Mouse (Mus musculus): ENCODE data around the gene Dazl.

Gene Dazl

GRCm38 (mm10) chr17:50293241-50293731, at the start of gene Dazl:
TSS of gene Dazl (minus strand) at chr17:50293636.
- DNase-seq = no peak

GRCm38 (mm10) chr17:50341850-50342544, 48.6 kb upstream of the Dazl start:
- DNase-seq = no peak

GRCm38 (mm10) chr17:50338901-50339300, 45.5 kb upstream of the Dazl start:
- no peak for DNase-seq

GRCm38 (mm10) chr17:50335776-50336175, 42.3 kb upstream of the Dazl start:
- no peak for DNase-seq

GRCm38 (mm10) chr17:50334694-50335093, 41.3 kb upstream of the Dazl start:
- no peak for DNase-seq

- DNase-seq = no peak
Observed at GRCm38 (mm10) chr17:50332012-50332300, 38.5 kb upstream of the Dazl start.

GRCm38 (mm10) chr17:50331171-50332011, 38.0 kb upstream of the Dazl start:
- DNase-seq = no peak

- no peak for DNase-seq
Observed at GRCm38 (mm10) chr17:50330245-50330644, 36.8 kb upstream of the Dazl start.

GRCm38 (mm10) chr17:50324658-50325057, 31.2 kb upstream of the Dazl start:
- no peak for DNase-seq

- no peak for DNase-seq
Observed at GRCm38 (mm10) chr17:50318810-50319209, 25.4 kb upstream of the Dazl start.

- DNase-seq = peak; percentile 45
Observed at GRCm38 (mm10) chr17:50316216-50317150, 23.0 kb upstream of the Dazl start.

GRCm38 (mm10) chr17:50310148-50310802, 16.8 kb upstream of the Dazl start:
- DNase-seq = no peak

GRCm38 (mm10) chr17:50309512-50310072, 16.2 kb upstream of the Dazl start:
- DNase-seq = no peak

- no peak for DNase-seq
Observed at GRCm38 (mm10) chr17:50308880-50309279, 15.4 kb upstream of the Dazl start.

- DNase-seq = no peak
Observed at GRCm38 (mm10) chr17:50308059-50308647, 14.7 kb upstream of the Dazl start.

- no peak for DNase-seq
Observed at GRCm38 (mm10) chr17:50302867-50303266, 9.4 kb upstream of the Dazl start.

GRCm38 (mm10) chr17:50300171-50300841, 6.9 kb upstream of the Dazl start:
- no peak for DNase-seq

- DNase-seq = no peak
Observed at GRCm38 (mm10) chr17:50298821-50299220, 5.4 kb upstream of the Dazl start.

GRCm38 (mm10) chr17:50294726-50295125, 1.3 kb upstream of the Dazl start:
- peak; percentile 15 for DNase-seq

- peak; percentile 89 for DNase-seq
Observed at GRCm38 (mm10) chr17:50292661-50293171, 720 bp downstream of the Dazl start.

Measured in cerebellum, adult 8-10 months (tissue).